Mouse (Mus musculus) B cell, adult 2 months (primary cell): ENCODE results near the gene Cysltr2.
A peak's percentile ranks its signal among the peaks of the same experiment; 100 is the strongest.

ENCODE experiments used
- DNase-seq, 2 experiments: peaks; one replicate each; pipeline ENCODE4 v3.0.0; 2022

Gene Cysltr2

DNA sequence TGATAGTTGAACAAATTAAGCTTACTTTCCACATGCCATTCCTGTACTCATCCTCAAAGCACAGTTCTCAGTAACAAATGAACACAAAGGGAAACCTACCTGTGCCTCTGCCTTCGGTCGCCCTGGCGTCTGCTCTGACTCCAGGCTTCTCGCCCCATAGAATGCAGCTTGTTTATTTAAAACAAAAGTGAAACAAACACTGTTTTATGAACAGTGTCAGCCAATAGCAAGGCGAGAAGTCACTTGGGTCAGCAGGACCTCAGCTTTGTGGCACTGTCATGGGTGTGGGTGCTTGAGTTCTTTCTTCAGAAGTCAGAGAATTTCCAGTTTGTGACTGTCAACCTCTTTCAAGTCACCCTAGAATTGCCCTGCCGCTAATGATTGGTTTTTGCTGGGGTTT, at the start of gene Cysltr2:
TSS of gene Cysltr2 (minus strand) at position 178 of the 400 bp plus-strand sequence.
- peak; percentile 7 to 9 for DNase-seq

DNA sequence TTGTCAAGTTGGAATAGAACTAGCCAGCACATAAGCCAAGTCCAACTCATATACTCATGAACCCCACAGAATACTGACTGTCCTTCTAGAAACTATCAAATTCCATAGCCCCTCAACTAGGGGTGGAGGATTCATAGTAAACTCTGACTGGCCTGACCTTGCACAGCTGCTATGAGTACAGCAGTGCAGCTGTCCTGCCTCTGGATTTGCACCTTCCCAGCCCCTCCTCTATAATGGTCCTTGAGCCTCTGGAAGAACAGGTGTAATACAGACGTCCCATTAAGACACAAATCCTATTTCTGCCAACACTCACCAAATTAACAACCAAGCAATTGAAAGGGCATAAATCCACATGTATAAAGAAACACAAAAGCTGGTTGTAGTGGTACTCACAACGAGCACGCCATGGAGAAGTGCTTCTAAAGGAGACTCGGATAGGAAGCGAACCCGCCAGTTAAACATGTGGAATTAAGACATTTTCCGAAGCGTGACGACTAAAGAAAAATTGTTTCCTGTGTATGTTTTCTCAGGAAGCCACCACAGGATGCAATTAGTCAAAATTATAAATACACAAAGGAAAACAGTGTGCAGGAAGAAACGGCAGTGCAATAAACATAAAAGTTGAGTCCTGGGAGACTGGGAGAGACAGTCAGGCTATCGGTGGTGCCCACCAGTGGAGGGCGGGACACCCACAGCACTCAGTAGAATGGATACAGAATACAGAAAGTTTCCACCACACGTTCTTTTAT, 46.1 kb upstream of the Cysltr2 start:
- DNase-seq: no peak

DNA sequence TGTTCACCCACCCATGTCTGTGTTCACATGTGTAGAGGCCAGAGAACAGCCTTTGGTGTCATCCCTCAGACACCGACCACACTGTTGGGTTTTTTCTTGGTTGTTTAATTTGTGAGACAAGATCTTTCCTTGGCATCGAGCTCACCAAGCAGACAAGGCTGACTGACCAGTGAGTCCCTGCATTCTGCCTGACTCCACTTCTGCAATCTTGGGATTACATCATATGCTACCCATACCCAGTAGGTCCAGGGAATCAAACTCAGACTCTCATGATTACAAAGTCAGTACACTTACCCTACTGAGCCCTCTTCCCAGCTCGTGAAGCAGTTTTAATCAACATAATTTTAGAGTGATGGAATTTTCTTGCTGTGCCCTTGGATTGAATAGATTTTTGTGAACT, 44.0 kb upstream of the Cysltr2 start:
- DNase-seq: no peak

DNA sequence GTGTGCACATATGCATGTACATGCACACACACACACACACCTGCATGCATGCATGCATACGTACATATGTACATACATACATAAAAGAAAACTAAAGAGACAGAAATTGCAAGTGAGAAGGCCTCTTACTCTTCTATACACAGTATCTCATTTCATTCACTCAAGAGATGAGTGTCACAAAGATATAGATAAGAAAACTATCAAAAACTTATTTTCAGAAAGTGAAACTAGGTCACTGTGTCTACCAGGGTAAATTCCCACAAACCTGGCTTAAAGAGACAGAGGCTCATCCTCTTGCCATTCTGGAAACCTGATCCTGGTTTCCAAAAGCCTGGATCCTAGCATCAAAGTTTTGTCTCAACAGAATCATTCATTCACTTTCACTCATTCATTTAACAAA, 39.3 kb upstream of the Cysltr2 start:
- DNase-seq: no peak

DNA sequence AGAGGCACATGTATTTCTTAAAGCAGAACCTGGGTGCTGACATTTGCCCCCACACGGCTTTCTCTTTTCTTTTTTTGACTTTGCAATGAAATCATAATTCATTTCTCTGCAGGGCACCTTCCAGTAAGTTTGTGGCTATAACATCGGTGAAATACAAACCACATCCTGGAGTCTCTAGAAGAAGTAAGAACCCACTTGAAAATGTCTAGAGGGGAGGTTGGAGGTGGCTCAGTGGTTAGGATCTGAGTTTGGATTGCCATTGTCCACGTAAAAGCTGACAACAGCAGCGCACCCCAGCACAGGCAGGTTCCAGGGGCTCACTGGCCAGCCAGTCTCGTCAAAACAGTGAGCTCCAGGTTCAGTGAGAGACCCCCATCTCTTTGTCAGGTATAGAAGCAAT, 38.8 kb upstream of the Cysltr2 start:
- DNase-seq: no peak

DNA sequence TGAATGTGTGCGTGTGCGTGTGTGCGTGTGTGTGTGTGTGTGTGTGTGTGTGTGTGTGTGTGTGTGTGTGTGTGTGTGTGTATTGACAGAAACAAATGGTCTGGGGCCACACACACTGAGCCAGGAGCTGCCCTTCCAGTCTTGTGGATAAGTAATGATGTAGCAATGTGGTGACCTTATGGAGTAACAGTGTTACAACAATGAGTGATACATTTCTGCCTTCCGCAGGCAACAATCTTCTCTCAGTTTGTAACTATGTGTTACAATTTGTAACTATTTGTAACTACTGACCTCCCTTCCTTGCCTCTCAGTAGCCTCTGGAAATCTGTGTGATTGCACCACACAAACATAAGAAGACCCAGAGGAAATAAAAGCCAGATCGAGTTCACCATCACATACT, 38.3 kb upstream of the Cysltr2 start:
- no peak for DNase-seq

DNA sequence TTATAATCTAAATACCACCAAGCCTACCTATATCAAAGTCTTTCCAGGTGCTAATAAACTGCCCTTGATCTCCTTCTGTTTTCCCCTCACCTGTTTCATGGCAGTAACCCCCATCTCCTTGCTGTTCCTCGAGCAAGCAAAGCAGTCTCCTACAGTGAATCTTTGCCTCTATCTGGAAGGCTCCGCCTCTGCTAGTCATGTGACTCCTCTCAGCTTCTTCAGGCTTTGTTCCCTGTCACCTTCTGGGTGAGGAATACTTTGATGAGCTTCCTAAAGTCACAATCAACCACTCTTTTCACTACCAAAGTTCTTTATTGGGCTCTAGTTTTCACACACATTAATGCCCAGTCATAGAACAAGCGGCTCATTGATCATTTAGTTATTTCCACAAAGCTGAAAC, 37.5 kb upstream of the Cysltr2 start:
- no peak for DNase-seq

DNA sequence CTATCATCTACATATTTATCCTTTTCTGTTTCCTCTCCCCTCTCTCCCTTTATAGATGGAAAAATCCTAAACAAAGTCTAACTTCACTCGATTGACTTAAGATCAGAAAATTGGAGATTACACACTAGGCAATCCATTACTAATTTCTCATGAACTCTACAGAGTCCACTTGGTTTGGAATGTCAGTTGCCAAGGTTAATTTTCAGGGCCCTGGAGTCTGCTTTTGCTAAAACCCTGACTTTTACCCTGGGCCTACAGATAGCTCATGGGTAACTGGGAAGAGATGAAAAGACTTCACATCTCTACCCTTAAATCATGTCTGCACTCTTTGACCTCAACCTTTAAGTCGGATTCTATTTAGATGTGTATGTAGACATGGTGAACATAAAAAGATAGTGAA, 34.6 kb upstream of the Cysltr2 start:
- no peak for DNase-seq

DNA sequence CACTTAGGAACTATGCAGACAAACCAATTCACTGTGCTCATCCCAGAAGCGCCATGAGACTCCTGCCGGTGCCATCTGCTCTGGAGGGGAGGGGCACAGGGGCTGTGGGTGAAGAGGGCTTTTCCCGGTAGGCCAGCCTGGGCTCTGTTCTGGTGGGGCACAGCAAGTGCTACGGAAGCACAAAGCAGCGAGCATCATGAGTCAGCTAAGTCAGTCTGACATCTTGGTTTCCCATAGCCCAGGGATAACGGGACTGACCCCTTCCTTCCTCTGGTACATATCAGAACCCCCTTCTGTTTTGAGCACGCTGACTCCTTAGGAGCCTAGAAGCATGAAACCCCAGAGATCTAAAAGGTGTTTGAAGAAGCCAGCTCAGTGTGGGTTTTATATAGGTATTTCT, 15.5 kb upstream of the Cysltr2 start:
- no peak for DNase-seq

DNA sequence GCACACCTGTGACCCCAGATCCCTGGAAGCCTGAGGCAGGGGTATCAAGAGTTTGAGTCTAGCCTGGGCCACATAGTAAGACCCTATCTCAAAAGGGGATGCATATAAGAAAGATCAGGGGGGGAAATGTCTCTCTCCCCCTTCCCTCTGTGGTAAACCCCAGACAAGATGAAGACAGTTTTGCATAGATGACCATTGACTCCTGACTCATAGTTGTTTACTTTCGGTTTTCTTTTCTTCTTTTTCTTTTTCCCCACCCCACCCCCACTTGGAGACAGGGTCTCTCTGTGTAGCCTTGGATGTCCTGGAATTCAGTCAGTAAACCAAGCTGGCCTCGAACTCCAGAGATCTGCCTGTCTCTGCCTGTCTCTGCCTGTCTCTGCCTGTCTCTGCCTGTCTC, 9.8 kb upstream of the Cysltr2 start:
- no peak for DNase-seq

DNA sequence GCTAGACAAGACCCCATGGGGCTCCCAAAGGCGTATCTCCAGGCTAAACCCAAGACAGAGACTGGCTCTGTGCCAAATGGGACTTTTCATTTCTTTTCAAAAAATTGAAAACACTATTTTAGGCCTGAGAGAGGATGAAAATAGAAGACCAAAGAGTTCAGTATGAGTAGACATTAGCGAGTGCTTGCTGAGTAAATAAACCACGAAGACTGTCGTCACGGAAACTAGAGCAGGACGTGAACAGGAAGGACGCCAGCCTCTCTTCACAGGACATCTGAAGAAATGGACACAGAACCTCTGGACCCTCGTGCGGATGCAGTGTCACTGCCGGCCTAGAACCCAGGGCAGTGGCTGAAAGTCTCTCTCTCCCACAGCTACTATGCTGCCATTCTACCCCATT, 8.8 kb upstream of the Cysltr2 start:
- no peak for DNase-seq

DNA sequence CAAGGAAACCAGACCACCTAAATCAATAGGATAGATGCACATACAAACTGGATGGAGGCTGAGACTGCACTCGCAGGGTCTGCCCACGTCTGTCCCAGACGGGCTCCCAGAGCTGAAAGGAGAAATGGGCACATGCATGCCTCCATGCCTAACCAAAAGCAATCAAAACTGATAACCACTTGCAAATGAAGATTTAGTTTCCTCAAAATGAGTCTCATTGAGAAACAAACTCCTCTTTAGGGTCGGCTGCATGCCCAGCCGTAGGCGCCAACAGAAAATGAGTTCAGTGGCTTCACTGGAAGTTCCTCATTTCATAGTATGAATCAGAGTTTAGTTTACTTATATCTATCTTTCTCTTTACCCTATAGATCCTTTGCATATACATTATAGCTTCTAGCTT, 7.9 kb upstream of the Cysltr2 start:
- no peak for DNase-seq

DNA sequence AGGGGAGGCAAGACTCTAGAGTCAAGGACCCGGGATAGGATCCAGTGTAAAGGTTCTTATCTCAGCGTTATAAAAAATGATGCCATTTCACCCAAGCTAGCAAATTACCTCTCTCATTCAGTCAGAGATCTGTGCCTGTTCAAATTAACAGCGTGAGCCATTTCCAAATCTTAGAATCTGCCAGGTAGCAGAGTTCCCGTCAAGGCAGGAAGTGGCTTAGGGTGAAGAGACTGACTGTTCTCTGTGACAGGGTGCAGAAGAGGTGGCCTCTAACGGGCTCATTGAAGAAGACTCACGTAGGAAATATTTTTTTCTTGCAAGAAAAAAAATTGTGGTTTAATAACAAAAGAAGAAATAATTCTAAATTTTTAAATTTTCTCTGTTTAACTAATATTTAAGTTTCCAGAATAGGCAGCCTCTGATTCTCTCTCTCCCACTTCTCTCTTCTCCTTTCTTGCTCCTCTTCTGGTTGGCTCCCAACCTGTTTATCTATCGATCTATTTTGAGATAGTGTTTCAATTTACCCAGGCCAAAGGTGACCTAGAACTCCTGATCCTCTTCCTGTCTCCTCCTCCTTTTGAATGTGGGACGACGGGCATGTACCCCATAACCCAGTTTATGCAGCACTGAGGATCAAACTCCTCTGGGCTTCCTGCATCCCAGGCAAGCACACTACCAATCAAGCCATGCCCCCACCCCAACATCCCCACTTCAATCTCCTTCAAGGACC, 3.5 kb downstream of the Cysltr2 start:
- no peak for DNase-seq

DNA sequence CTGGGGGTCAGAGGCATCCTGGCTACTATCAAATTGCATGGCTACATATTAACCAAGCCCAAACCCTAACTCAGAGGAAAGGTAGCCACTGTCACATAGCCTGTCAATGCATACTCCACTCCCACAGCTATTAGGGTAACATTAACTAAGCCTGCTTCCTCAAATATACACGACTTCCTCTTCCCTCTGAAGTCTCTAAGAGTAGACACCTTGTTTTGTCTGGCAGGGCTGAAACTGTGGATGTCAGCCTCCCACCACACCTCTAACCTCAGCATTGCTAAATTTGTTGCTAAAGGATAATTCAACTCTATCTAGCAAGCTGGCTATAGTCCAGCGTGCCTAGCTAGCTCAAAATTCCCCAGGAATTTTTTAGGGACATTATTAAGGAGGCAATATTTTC, 7.2 kb downstream of the Cysltr2 start:
- no peak for DNase-seq

DNA sequence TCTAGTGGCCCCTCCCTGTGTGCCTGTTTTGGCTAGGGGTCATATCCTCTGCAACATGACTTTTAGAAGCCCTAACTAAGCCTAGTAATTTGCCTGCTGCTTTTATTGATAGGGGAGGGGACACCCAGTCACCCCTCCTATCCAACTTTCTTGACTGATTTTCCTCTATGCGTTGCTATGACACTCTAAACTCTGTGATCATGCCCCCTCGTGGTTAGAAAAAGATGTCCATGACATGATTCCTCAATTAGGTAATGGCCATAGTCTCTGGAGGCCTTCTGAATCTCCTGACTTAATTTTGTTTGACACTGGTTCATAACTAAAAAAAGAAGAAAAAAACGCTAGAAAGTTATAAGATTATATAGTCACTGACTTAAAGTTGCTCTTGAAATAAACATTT, 15.6 kb downstream of the Cysltr2 start:
- no peak for DNase-seq

DNA sequence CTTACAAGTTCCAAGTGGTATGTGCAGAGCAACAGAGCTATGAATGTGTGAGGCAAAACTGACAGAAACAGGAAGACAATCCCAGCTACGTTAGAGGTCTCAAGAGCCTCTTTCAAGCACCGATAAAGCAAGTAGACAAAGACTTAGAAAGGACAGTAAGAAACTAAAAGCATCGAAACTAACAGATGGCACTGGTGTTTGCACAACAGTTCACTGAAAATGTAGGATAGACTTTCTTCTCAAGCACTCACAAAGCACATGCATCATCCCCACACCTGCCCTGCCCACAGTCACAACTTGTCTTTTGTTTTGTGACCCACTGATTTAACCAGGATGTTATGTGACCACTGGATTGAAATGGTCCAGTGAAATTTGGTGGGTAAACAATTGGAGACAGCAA, 17.7 kb downstream of the Cysltr2 start:
- no peak for DNase-seq

DNA sequence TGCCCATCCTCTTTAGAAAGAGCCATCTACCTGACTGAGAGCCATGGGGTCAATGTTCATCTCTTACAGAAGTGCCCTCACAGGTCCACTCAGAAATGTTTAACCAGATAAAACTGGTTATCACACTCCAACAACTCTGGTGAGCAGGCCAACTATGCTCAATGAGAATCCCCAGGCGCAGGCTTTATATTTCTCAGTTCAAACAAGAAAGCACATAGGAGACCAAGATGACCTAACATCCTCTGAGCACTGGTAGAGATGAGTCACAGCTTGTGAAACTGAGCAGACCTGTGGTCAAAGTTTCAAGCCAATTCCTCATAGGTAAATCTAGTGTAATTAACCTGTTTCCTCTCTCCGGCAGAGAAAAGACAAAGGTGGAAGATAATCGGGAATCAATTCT, 31.6 kb downstream of the Cysltr2 start:
- DNase-seq: no peak

DNA sequence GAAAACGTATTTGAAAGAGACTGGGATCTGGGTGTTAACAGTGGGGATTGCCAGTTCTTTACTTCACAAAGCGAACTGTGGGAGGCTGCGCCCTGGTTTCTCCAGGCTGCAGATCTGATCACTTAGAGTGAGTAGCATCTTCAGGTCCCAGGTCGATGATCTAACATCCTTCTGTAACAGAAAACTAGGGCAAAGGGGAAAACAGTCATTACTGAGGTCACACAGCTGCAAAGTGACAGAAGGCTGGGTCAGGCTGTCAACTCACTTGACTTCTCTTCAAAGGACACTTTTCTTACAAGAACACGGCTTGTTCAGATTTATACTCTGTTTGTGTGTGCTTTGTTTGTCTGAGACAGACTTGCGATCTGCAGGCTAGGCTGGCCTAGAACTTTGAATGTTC, 33.5 kb downstream of the Cysltr2 start:
- no peak for DNase-seq

DNA sequence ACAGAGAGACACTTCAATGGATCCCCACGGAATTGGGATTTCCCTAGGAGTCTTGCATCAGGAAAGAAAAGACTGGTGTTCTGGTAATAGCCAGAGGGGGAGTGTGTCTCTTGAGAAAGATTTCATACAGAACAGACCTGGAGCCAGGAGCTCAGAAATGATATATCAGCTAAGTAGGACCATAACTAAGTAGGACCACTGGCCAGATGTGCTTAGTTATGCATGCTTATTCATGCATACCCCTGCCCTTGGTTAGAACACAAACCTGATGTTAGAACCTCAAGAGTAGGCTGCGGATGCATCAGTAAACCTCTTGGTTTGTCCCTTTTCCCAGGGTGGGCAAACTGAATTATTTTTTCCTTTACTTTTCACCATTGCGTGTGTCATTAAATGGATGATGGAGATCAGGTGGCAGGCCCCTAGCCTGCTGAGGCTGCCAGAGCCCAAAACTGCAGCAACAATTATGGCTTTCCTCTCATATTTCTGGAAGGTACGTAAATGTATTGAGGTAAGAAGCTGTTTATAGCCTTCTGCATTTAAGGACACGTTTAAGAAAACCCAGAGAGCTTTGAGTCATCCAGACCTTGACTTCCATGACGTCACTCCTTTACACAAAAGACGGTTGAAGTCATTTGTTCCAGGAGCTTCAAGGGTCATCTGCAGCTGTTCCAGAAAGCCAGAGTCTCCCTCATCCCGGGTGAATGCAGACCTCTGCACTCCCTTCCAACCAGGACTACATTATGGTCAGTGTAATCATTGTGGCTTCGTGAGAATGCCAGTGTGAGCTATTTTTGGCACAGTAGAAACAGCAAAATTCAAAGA, 35.0 kb downstream of the Cysltr2 start:
- no peak for DNase-seq

DNA sequence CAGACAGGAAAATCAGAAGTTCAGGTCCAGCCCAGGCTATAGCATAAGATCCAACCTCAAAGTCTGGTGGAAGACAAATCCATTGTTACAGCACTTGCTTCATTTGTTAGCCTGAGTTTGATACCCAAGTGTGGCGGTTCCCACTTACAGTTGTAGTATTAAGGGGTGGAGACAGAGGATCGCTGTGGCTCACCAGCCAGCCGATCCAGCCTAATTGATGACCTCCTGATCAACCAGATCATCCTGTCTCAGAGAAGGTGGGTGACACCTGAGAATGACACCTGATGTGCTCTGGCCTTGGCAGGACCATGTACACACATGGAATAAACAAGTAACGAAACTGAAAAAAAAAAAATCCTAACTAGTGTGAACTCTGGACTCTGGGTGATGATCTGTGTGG, 47.1 kb downstream of the Cysltr2 start:
- no peak for DNase-seq

DNA sequence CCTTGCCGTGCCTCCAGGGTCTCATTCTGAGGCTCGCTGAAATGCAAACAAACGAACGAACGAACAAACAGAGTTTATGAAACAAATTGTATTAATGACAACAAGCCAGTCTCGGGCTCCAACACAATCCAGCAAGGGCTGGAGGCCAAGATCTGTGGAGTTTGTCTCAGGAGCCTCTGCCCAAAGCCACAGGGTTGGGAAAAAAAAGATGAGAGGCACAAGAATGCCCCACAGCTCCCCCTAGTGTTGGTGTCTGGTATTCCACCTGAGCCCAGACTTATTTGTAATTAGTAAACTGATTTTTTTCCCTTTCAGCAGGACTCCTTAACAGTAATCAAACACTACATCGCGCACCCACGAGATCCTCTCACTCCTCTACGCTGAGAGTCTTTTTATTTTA, 48.6 kb downstream of the Cysltr2 start:
- peak; percentile 65 to 67 for DNase-seq

DNA sequence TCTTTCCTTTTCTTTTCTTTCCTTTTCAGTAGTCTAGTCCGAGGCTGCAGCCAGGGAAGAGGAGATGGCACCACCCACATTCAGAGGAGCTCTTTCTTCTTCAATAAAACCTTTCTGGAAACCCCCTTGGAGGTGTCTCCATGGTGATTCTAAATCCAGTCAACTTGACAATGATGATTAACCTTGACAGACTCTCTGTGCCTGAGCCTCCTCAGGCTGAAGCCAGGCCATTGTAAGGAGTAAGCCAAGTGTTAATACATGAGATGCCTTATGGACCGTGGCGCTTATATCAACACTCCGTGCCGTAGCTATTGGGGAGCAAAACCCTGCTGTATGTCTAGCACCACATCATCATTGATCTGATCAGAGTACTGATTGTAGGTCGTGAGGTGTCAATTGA, 50.8 kb downstream of the Cysltr2 start:
- no peak for DNase-seq

DNA sequence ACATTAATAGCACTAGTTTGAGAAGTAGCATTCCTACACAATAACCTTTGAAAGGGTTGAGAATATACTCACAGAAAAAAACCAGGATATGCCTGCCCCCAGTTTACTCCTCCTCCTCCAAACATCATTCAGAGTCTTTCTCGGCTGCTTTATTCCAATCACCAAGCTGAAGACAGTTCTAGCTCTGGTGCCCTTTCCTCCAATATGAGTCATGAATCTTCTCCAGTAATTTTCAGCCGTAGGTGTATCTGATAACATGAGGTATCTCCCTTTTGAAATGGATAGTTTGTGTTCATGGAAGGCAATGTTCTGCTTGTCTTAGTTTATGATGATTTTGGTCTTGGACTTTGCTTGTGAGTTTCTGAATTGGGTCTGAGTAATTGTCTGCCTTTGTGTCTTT, 62.9 kb downstream of the Cysltr2 start:
- DNase-seq: no peak

DNA sequence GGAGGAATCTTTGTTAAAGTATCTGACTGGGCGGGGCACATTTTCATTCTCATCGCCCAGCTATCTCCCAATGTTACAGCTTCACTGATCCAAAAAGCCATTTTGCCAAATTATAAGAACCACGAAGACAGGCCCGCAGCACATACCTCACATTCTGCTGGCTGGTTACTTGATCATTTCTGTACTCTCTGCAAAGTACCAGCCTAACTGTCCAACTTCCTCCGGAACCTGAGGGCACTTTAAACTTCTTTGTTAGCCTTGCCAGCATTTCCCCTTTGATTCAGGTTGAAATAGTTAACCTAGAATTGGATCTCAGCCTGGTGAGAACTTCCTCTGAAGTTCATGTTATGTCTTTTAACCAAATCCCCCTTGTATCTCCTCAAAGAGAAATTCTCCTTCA, 63.8 kb downstream of the Cysltr2 start:
- DNase-seq: no peak
